Mouse (Mus musculus): ENCODE measurements around the gene Yif1a. TPM values are rescaled to one million over a fixed set of nuclear protein-coding genes. Genes with fewer than 3 reads are reported as not detected.

The Yif1a gene
- 27.7 TPM for polyA plus RNA-seq (2014; fragmentation: Illumina TruSeq; extraction: RNeasy Lipid Tissue Mini Kit (QIAGEN cat#74804); ENCODE audit: low read depth, low replicate concordance)

DNA sequence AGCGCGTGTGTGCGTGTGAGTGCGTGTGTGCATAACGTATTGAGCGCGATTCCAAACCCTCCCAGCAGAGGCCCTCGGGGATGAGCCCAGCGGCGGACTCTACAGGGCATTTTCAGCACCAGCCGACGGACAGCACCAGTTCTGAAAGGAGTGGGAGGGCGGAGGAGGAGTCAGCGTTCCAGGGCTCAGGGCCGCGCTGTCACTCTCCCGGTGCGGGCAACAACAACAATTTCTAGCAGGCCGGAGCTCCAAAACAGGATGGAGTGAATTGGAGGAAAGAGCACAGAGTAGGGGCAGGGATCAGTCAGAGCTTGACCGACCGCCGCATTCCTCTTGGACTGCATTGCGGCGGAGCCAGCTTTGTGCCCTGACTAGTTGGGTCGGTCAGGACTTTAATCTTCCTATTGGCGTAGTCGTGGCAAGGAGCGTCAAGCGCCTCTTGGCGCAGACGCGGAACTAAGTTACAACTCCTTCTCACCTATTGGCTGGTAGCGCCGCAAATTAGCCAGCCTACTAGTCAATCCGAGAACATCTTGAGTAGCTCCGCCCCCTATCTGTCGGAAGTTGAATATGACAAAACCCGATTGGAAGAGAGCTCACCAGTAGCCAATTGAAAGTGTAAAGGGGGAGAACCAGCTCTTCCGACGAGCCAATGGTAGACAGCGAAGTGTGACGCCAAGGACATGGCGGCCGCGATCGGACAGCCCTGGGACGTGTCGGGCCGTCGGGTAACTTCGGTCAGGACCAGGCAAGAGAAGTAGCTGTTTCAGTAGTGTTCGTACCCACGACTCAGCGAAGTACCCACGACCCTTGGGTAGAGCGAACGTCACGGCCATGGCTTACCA is at the start of gene Yif1a:
Gene Yif1a (plus strand): TSS at position 655 of the 845 bp plus-strand sequence.

GRCm38 (mm10) chr19:5038709-5039156 is 49.6 kb upstream of the Yif1a start, which contains the start of the genes B4gat1 and AC124502.3:
B4gat1 (plus strand) TSS chr19:5038826.
AC124502.3 (plus strand) TSS chr19:5038891.

DNA sequence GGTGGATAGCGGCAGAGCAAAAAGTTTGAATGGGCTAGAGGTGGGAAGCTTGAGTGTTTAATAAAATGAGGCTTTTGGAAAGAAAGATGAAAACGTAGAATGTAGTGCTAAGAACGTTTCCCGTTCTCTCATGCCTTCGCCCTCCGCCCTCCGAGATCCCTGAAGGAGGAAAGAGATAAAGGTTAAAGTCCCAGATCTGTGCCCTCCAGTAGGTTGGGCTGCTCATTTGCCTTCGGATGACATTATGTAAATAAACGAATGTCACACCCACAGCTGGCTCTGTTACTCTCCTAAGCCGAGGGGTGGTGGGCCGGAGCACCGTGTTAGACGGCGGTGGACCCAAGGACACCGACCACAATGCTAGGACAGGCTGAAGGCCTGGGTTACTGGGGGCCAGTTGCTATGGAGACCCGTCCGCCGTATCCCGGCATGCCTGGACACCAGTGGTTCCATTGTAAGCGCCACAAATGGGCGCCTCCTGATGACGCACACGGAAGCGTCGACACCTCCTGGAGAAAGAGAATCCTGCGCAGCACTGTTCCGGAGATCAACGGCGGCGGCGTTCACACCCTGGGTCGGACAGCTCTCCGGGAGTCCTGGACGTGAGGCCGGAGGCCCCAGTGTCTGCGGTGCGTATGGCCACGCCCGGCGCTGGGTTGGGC is 47.3 kb upstream of the Yif1a start, which contains the start of gene Brms1:
Gene Brms1 (plus strand): TSS at position 493 of the 662 bp plus-strand sequence.

GRCm38 (mm10) chr19:5050047-5050905 is 38.1 kb upstream of the Yif1a start, which contains the start of gene Rin1:
Rin1 (plus strand) TSS chr19:5050481.

GRCm38 (mm10) chr19:5067867-5068569 is 20.3 kb upstream of the Yif1a start, which contains the start of gene Cd248:
Cd248 (plus strand) TSS chr19:5068078.

GRCm38 (mm10) chr19:5085145-5085863 is 3.0 kb upstream of the Yif1a start, which contains the start of gene Tmem151a:
Tmem151a (minus strand) TSS chr19:5085531.

GRCm38 (mm10) chr19:5098363-5099143 is 10.2 kb downstream of the Yif1a start, which contains the start of gene Cnih2:
Cnih2 (minus strand) TSS chr19:5098521.

GRCm38 (mm10) chr19:5106731-5107191 is 18.4 kb downstream of the Yif1a start, which contains the start of gene Rab1b:
Rab1b (minus strand) TSS chr19:5107072.

DNA sequence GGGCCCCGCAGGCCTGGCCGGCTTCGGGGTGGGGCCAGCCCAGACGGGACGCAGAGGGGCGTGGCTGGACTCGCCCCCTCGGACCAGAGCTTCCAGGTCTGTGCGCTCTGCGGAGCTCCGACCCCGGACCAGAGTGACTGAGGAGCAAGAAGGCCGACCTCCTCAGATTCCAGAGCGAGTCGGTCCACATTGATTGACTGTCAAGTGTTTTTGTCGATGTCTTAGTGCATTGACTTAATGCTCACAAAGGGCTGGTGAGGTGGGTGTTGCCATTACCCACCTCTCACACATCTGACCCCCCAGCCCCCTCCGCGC is 30.0 kb downstream of the Yif1a start, which contains the start of gene Klc2:
Gene Klc2 (minus strand): TSS at position 177 of the 315 bp plus-strand sequence.

Other genes starting within 250 kb of the Yif1a start
- 17.2 TPM for gene Ccs, start 249.2 kb upstream of the Yif1a start, polyA plus RNA-seq (2014; fragmentation: Illumina TruSeq; extraction: RNeasy Lipid Tissue Mini Kit (QIAGEN cat#74804); ENCODE audit: low read depth, low replicate concordance)
- not detected for gene Ccdc87, start 249.2 kb upstream of the Yif1a start, polyA plus RNA-seq (2014; fragmentation: Illumina TruSeq; extraction: RNeasy Lipid Tissue Mini Kit (QIAGEN cat#74804); ENCODE audit: low read depth, low replicate concordance)
- 13.0 TPM for gene Ctsf, start 233.4 kb upstream of the Yif1a start, polyA plus RNA-seq (2014; fragmentation: Illumina TruSeq; extraction: RNeasy Lipid Tissue Mini Kit (QIAGEN cat#74804); ENCODE audit: low read depth, low replicate concordance)
- not detected for gene Actn3, start 210.6 kb upstream of the Yif1a start, polyA plus RNA-seq (2014; fragmentation: Illumina TruSeq; extraction: RNeasy Lipid Tissue Mini Kit (QIAGEN cat#74804); ENCODE audit: low read depth, low replicate concordance)
- 3.2 TPM for gene Zdhhc24, start 209.9 kb upstream of the Yif1a start, polyA plus RNA-seq (2014; fragmentation: Illumina TruSeq; extraction: RNeasy Lipid Tissue Mini Kit (QIAGEN cat#74804); ENCODE audit: low read depth, low replicate concordance)
- 0.45 TPM for gene Bbs1, start 181.9 kb upstream of the Yif1a start, polyA plus RNA-seq (2014; fragmentation: Illumina TruSeq; extraction: RNeasy Lipid Tissue Mini Kit (QIAGEN cat#74804); ENCODE audit: low read depth, low replicate concordance)
- 4.6 TPM for gene Dpp3, start 160.3 kb upstream of the Yif1a start, polyA plus RNA-seq (2014; fragmentation: Illumina TruSeq; extraction: RNeasy Lipid Tissue Mini Kit (QIAGEN cat#74804); ENCODE audit: low read depth, low replicate concordance)
- 0.42 TPM for gene Peli3, start 145.4 kb upstream of the Yif1a start, polyA plus RNA-seq (2014; fragmentation: Illumina TruSeq; extraction: RNeasy Lipid Tissue Mini Kit (QIAGEN cat#74804); ENCODE audit: low read depth, low replicate concordance)
- 22.6 TPM for gene Mrpl11, start 126.4 kb upstream of the Yif1a start, polyA plus RNA-seq (2014; fragmentation: Illumina TruSeq; extraction: RNeasy Lipid Tissue Mini Kit (QIAGEN cat#74804); ENCODE audit: low read depth, low replicate concordance)
- gene Npas4, start 98.2 kb upstream of the Yif1a start, polyA plus RNA-seq (2014; fragmentation: Illumina TruSeq; extraction: RNeasy Lipid Tissue Mini Kit (QIAGEN cat#74804); ENCODE audit: low read depth, low replicate concordance) = not detected
- not detected for gene Slc29a2, start 64.7 kb upstream of the Yif1a start, polyA plus RNA-seq (2014; fragmentation: Illumina TruSeq; extraction: RNeasy Lipid Tissue Mini Kit (QIAGEN cat#74804); ENCODE audit: low read depth, low replicate concordance)
- 9.5 TPM for gene B4gat1, start 49.7 kb upstream of the Yif1a start, polyA plus RNA-seq (2014; fragmentation: Illumina TruSeq; extraction: RNeasy Lipid Tissue Mini Kit (QIAGEN cat#74804); ENCODE audit: low read depth, low replicate concordance)
- 0.69 TPM for gene AC124502.3, start 49.6 kb upstream of the Yif1a start, polyA plus RNA-seq (2014; fragmentation: Illumina TruSeq; extraction: RNeasy Lipid Tissue Mini Kit (QIAGEN cat#74804); ENCODE audit: low read depth, low replicate concordance)
- gene Brms1, start 47.2 kb upstream of the Yif1a start, polyA plus RNA-seq (2014; fragmentation: Illumina TruSeq; extraction: RNeasy Lipid Tissue Mini Kit (QIAGEN cat#74804); ENCODE audit: low read depth, low replicate concordance) = 1.6 TPM
- gene Rin1, start 38.1 kb upstream of the Yif1a start, polyA plus RNA-seq (2014; fragmentation: Illumina TruSeq; extraction: RNeasy Lipid Tissue Mini Kit (QIAGEN cat#74804); ENCODE audit: low read depth, low replicate concordance) = not detected
- gene Cd248, start 20.5 kb upstream of the Yif1a start, polyA plus RNA-seq (2014; fragmentation: Illumina TruSeq; extraction: RNeasy Lipid Tissue Mini Kit (QIAGEN cat#74804); ENCODE audit: low read depth, low replicate concordance) = not detected
- not detected for gene Tmem151a, start 3.0 kb upstream of the Yif1a start, polyA plus RNA-seq (2014; fragmentation: Illumina TruSeq; extraction: RNeasy Lipid Tissue Mini Kit (QIAGEN cat#74804); ENCODE audit: low read depth, low replicate concordance)
- not detected for gene Cnih2, start 10.0 kb downstream of the Yif1a start, polyA plus RNA-seq (2014; fragmentation: Illumina TruSeq; extraction: RNeasy Lipid Tissue Mini Kit (QIAGEN cat#74804); ENCODE audit: low read depth, low replicate concordance)
- 7.5 TPM for gene Rab1b, start 18.5 kb downstream of the Yif1a start, polyA plus RNA-seq (2014; fragmentation: Illumina TruSeq; extraction: RNeasy Lipid Tissue Mini Kit (QIAGEN cat#74804); ENCODE audit: low read depth, low replicate concordance)
- gene Klc2, start 30.0 kb downstream of the Yif1a start, polyA plus RNA-seq (2014; fragmentation: Illumina TruSeq; extraction: RNeasy Lipid Tissue Mini Kit (QIAGEN cat#74804); ENCODE audit: low read depth, low replicate concordance) = 0.93 TPM
- gene Pacs1, start 184.6 kb downstream of the Yif1a start, polyA plus RNA-seq (2014; fragmentation: Illumina TruSeq; extraction: RNeasy Lipid Tissue Mini Kit (QIAGEN cat#74804); ENCODE audit: low read depth, low replicate concordance) = 0.53 TPM
- 25.1 TPM for gene Sf3b2, start 206.9 kb downstream of the Yif1a start, polyA plus RNA-seq (2014; fragmentation: Illumina TruSeq; extraction: RNeasy Lipid Tissue Mini Kit (QIAGEN cat#74804); ENCODE audit: low read depth, low replicate concordance)
- not detected for gene Gal3st3, start 209.8 kb downstream of the Yif1a start, polyA plus RNA-seq (2014; fragmentation: Illumina TruSeq; extraction: RNeasy Lipid Tissue Mini Kit (QIAGEN cat#74804); ENCODE audit: low read depth, low replicate concordance)
- gene Catsper1, start 247.2 kb downstream of the Yif1a start, polyA plus RNA-seq (2014; fragmentation: Illumina TruSeq; extraction: RNeasy Lipid Tissue Mini Kit (QIAGEN cat#74804); ENCODE audit: low read depth, low replicate concordance) = not detected

Data from liver, adult 10 weeks (tissue).